Mouse (Mus musculus) neural tube, embryonic 10.5 days (tissue): ENCODE results near the gene Ppp2r5b.
A peak's percentile ranks its signal among the peaks of the same experiment; 100 is the strongest.

Experiments used
- DNase-seq: peaks from one replicate; pipeline ENCODE4 v3.0.0-alpha.2; 2017; ENCODE audit warnings: low spot score; ENCODE audit errors: extremely low spot score

Ppp2r5b gene

DNA sequence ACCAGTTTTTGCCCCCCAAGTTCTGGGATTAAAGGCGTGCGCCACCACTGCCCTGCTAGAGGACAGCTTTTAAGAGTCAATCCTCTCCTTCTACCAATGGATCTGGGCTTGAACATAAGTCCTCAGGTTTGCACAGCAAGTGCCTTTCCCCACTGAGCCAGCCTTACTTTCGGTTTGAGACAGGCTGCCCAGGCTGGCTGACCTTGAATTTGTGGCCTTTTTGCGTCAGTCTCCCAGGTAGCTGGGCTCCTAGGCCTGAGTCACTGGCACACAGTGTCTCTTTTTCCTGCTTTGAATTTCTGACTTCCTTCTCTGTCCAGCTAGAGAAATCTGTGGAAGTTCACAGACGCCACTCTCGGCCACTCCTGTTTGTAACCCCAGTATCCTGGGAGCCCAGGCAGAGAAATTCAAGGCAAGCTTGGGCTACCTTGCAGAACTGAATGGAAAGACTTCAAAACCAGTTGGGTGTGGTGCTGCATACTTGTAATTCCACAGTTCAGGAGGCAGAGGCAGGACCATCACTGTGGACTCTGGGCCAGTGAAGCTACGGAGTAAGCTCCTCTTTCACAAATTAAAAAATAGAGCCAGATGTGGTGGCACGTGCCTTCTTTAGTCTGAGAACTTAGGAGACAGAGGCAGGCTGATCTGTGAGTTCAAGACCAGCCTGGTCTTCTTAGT is 34.3 kb upstream of the Ppp2r5b start:
- DNase-seq = no peak

DNA sequence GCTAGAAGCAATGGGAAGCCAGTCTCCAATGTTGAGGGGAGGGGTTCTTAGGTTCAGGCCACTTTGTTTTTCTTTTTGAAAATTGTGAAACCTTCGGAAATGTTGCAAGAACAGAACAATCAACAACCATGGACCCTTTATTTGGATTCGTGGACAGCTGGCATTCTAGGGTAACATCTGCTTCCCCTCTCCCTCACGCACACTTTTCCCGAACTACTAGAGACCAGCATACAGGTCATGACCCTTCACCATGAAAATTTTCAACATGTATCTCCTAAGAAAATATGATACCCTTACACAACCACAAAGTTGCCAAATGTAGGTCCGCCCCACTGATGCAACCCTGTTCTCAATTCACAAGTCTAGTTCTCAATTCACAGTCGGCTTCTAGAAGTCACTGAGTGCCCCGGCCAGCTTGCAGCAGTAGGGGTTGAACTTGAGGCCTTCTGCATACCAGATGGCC is 33.0 kb upstream of the Ppp2r5b start:
- no peak for DNase-seq

DNA sequence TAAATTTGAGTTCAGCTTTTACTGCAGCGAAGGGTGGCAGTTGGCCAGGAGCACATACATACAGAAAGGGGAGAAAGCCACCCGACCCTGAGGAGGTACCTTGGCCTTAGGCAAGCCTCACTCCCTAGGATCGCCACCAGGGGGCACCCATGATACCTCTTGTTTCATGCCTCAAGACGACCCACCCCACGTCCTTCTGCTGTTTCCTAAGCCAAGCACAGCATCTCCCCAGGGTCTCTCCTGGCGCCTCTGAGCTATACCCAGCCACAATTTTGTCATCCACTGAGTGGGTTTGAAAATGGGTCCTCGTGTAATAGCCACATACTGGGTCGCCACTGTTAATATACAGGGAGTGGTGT is 32.5 kb upstream of the Ppp2r5b start:
- DNase-seq = peak; percentile 89

DNA sequence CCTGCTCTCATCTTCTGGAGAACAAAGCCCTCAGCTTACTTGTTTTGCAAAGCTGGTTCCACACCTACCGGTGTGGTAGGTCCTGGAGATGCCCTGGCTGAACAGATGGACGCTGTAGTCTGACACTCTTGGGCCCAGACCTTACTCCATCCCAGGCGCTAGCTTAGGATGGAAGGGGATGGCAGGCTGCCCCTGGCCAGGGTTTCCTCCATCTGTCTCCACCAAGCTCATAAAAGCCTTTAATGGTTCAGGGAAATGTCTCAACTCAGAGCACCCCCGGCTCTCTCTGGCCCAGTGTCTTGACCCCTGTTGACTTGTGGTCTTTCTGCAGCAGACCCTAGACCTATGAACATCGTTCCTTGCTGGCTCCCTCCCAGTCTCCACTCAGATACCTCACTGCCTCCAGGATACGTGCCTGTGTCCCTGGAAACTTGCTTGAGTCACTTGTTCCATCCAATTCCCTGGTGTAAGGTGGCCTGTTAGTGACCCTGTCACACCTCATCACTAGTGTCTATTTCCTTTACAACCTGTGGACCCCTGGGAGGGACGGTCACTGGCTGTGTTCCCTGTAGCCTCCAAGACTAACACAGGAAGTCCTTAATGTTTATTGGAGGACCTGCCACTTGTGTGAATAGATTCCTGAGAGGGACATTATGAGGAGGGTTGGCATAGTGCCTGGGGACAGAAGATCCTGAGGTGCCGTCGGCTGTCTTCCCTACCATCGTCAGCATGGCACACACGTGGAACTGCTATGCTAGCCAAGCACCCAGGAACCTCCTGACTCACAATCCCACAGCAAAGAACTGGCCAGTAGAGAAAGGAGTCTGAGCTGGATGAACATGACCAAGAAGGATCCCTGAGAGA is 31.9 kb upstream of the Ppp2r5b start:
- DNase-seq = no peak

DNA sequence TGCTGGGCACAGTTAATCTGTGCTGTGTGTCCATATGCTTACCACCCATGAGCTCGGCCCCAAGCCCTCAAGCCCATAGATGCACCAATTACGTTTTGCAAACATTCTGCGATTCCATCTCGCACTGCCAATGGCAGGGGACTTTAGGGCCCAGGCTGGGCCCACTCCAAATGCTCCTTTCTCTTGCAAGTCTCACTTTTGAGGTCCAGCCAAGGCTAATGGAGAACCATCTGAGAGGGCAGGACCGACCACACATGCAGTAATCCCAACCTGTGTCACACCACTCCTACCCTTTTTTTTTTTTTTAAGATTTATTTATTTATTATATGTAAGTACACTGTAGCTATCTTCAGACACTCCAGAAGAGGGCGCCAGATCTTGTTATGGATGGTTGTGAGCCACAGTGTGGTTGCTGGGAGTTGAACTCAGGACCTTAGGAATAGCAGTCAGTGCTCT is 30.1 kb upstream of the Ppp2r5b start:
- DNase-seq = no peak

DNA sequence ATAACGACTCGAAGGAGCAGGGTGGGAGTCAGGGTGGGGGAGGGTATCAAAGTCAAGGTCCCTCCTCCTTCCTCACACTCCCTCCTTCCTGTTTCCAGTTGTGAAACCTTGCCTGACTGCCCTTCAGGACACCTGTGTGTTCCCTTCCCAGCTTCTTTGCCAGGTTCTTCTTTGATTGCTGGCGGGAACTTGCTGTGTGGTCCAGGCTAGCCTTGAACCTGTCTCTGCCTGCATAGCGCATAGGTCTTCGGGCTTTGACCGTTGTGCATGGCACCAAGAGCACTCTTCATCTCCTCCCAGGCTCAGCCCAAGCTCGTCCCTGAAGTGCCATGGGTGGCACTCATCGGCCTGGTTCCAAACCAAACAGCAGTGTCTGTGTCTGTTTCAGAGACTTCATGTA is 29.3 kb upstream of the Ppp2r5b start:
- DNase-seq = no peak

DNA sequence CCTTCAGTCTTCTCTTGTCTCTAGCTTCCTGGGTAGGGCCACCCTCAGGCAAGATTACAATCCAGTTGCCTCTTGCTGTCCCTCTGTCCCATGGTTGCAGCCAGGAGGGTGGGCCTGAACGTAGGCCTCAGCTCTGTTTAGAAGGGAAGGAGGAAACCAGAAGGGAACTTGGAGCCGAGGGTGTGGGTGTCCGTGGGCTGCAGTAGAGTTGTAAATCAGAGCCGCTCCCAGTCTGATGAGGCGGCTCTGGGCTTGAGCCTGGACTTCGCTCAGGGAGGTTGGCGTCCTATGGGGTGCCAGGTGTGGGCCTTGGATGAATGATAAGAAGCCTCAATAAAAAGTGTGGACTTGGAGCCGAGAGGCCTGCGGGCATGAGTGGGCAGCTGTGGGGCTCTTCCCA is 28.5 kb upstream of the Ppp2r5b start:
- no peak for DNase-seq

DNA sequence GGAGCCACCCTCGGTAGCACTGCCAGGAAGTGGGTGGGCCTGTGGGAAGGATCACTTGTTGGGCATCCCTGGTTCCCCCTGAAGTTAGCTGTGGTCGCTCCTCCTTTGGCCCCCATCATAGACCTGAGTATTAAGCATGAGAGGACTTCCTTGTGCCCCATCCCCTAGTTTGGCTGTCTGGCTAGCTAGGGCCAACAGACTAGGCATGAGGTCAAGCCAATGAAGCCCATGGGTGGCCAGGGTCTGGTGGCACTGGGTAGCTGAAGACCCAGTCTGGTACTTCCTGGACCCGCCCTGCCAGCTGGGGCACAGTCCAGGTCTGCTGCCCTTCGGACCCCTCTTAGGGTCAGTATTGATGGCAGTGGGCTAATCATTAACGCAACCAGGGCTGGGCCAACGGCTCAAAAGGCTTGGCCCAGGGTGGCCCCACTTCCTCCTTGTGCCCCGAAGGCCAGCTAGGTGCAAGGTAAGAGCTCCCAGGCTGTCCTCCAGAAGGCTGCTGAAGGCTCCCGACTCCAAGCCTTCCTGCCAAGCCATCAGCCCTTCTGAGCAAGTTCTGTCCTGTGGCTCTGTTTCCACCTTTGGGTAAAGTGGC is 27.3 kb upstream of the Ppp2r5b start:
- no peak for DNase-seq

DNA sequence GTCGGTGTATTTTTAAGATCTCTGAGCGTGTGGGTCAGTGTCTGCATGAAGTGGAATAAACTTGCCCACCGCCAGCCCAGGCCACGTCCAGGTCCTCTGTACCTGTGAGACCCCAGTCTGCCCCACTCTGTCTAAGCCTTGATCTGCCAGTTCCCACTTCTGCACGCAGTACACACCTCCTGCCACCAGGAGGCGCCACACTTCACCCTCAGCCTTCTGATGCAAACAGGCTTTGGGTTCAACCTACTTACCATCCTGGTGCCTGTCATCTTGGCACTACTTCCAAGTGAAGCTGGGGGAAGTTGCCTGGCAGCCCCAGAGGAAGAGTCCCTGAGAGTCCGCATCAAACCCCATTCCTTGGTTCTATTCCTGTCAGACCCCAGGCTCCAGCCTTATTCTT is 26.6 kb upstream of the Ppp2r5b start:
- peak; percentile 64 for DNase-seq

DNA sequence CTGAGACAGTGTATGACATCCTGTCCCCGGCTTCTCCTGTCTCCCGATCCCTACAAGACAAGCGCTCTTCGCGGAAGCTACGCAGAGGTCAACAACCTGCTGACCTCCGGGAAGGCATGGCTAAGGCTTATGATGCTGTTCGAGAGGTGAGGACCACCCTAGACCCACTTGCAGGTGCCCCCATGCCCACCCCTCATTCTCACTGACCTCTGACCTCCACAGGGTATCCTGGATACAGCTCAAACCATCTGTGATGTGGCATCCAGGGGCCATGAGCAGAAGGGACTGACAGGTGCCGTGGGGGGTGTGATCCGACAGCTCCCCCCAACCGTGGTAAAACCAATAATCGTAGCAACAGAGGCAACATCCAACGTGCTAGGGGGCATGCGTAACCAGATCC is 25.7 kb upstream of the Ppp2r5b start:
- DNase-seq = no peak

DNA sequence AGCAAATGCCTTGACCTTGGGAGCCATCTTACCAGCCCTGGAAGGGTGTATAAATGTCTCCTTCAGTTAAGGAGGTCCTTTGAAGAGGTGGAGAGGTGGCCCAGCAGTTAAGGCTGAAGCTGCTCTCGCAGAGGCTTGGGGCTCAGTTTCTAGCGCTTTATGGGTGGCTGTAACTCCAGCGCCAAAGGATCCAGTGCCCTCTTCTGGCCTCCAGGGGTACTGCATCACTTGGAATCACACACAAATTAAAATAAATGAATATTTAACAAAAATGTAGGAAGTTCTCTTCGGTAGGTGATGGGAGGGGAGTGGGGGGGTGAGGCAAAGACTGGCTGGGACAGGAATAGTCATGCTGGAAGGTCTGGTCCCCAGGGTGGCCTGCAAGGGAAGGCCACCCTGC is 25.3 kb upstream of the Ppp2r5b start:
- DNase-seq = no peak

DNA sequence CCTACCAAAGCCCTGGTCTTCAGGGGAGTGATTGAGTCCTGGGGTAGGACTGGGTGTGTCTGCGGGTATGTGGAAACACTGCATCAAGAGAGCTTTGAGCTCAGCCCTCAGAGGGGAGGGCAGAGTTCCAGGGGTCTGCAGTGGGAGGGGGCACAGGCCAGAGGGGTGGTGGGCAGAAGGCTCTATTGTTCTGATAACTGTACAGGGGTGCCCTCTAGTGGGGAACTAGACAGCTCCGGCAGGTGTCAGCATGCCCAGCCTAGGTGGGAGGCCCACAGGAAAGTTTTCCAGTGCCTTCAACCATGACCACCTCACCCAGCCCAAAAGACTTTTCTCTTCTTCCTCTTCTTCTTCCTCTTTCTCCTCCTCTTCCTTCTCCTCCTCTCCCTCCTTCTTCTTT is 24.8 kb upstream of the Ppp2r5b start:
- DNase-seq = no peak

DNA sequence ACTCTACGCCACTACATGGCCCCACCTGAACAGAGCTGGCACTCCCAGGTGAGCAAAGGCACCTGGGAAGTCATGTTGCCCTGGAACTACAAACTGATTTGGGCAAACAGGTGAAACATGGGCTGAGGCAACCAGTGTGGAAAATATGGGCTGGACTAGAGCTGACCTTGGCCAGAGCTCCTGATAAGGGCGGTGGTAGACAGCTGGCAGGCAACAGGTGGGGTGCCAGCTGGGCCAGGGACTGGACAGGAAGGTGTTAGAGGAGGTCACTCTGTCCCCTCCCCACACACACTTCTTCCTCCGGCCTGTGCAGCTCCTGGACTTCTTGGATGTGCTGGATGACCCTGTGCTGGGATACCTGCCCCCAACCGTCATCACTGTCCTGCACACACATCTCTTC is 17.3 kb upstream of the Ppp2r5b start:
- DNase-seq = no peak

DNA sequence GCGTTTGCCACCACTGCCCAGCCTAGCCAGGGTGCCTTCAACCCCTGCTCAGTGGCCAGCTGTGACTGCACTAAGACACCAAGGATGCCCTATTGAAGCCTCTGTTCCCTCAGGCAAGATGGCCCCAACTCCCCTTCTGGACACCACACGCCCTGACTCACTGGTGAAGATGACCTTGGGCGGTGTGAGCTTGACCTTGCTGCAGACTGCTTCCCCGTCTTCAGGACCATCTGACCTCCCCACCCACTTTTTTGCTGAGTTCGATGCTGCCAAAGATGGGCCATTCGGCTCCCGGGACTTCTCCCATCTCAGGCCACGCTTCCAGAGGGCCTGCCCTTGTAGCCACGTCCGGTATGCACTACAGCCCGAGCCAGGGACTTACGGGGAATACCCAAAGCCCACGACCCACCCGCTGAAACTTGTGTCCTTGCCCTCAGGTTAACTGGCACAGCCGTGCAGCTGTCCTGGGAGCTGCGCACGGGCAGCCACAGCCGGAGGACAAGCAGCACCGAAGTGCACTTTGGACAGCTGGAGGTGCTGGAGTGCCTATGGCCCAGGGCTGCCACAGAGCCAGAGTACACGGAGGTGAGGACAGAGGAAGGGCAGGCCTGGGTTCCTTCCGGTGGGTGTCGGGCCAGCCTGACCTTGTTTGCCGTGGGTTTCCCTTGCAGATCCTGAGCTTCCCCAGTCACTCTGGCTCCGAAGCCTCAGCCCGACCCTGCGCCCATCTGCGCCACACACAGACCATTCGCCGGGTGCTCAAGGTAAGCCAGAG is 12.0 kb upstream of the Ppp2r5b start:
- DNase-seq = no peak

DNA sequence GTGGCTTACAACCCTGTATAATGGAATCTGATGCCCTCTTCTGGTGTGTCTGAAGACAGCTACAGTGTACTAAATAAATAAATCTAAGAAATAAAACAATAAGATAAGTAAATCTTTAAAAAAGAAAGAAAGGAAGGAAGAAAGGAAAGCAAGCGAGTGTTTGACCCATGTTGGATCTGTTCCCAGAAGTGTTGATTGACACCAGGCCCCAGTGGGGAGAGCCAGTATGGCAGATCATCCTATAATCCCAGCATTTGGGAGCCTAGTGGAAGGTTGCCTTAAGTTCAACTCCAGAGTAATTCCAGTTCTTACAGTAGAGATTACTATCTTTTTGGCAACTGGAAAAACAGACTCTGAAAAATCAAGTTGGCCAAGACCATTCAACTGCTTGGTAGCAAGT is 10.1 kb upstream of the Ppp2r5b start:
- DNase-seq = no peak

DNA sequence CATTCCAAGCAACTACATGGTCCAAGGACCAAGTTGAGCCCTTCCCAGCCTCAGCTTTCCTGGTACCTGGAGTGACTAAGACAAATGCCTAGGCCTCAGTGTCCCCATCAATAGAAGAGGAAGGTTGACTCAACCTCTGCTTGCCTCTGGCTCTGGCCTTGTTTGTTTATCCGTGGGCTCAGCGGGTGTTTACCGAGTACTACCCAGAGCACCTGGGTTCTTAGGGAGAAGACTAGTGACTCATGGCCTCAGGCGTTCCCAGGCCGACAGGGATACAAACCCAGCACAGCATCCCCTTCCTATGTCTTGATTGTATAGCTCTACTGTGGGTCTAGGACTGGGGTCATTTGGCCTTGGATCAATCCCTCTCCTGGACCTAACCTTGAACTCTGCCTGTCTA is 7.6 kb upstream of the Ppp2r5b start:
- DNase-seq = no peak

DNA sequence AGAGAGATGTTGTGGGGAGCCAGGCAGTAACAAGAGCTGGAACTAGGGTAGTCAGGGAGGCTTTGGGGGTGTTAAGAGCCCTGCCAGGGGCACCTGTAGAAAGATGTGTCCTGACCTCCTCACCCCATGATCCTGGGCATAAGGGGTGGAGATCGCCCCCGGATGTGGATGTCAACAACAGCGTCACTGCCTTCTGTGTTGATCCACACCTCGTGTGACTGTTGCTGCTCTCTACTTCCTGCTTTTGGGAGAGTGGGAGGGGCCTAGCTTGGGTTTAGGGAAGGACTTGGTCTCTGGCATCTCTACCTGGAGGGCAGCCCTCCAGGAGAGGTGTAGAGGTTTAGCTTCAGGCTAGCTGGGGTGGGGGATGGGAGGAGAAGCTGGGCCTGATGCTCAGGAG is 6.6 kb upstream of the Ppp2r5b start:
- peak; percentile 23 for DNase-seq

DNA sequence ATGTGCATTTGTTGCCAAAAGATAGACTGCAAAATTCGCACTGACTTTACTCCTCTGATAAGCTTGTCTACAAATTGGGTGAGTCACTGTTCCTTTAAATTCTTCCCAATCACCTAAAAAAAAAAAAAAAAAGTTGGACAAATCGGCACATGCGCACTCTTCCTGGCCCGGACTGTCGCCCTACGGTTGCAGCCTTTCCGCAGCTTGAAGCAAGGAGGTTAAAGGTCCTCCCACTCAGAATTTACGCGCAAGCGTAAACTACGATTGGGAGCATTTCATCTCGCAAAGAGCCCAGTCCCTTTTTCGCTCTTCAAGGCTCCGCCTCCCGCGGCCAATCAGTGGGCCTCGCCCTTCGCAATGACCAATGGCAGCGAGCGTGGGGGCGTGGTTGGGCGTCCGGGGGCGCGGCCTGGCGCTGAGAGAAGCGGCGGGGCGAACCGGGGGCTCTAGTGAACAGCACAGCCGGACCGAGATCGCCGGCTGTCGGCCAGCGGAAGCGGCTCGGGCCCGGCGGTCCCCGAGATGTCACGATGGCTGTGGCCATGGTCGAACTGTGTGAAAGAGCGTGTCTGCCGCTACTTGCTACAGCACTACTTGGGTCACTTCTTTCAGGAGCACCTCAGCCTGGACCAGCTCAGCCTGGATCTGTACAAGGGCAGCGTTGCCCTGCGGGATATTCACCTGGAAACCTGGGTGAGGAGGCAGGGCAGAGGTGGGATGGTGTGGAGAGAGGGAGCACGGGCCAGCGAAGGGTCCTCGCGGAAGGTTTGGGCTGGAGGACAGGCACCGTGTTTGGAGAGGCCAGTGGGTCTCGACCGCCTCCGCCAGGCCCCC is 5.8 kb upstream of the Ppp2r5b start, which contains the start of gene Atg2a:
Atg2a (plus strand) TSS at position 395 of the 834 bp plus-strand sequence.
- peak; percentile 97 for DNase-seq

DNA sequence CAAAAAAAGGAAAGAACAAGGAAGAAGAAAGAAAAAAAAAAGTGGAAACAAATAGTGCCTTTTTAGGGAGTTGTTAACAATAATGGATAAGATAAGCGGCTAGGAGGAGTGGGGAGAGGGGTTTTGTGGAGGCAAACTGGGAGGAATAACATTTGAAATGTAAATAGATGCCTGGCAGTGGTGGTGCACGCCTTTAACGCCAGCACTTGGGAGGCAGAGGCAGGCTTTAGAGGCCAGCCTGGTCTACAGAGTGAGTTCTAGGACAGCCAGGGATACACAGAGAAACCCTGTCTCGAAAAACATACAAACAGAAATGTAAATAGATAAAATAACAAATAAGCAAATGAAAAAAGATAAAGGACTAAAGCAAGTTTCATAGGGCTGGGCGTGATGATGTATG is 5.1 kb upstream of the Ppp2r5b start:
- no peak for DNase-seq

DNA sequence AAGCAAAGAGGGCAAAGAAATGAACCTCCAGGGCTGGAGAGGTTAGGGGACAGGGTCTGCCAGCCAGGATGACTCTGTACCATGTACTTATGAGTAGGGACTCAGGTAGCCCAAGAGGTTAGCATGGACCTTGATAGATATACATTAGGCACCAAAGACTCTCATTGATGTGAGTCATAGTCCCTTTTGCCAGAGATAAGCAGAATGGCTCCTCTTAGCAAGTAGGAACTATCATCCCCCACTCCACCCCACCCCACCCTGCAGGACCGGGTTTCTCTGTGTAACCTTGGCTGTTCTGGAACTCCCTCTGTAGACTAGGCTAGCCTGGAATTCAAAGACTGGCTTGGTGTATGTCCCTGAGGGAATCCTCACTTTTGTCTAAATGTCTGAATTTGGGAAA is 4.5 kb upstream of the Ppp2r5b start:
- no peak for DNase-seq

DNA sequence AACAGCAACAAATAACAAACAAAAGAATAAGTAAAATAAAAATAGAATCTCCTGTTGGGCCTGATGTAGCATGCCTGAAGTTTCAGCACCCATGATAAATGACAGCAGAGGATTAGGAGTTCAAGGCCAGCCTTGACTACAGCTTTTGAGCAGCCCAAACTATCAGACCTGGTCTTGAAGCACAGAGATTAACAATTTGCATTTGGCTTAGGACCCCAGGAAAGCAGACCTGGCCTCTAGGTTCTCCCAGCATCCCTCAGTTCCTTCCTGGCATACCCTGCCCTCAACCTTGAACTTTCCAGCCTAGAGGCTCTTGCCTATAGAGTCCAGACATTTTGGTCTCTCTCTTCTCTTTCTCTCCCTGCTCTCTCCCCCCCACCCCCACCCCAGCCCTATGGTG is 3.1 kb upstream of the Ppp2r5b start:
- DNase-seq = no peak
